In genomic region chrX:36599656-36600055, GRCm38 (mm10) we compare ENCODE assay signal across 7 mouse cellular contexts. TPM values are rescaled to one million over a fixed set of nuclear protein-coding genes. Genes with fewer than 3 reads are reported as not detected.
DNase-seq lines count a peak whose midpoint lies in the region; ATAC-seq and TF ChIP-seq lines count a peak whose summit lies in the region.

No protein-coding gene starts in this region.

- 0 out of 2 replicates have a peak, but pooled peaks cover 3% of the 10 kb centered on the region for H3K4me1 ChIP-seq in embryonic fibroblast, embryonic 13.5 days (ENCODE audit: control insufficient read depth, insufficient read depth, low read length)
- H3K4me1 ChIP-seq in limb, embryonic 14.5 days (ENCODE audit: control insufficient read depth, insufficient read depth, low read length), result no peaks in the 10 kb centered on the region
- H3K4me1 ChIP-seq in stomach, postnatal 0 days (replicated peaks; ENCODE audit: control insufficient read depth, insufficient read depth), result no peaks in the 10 kb centered on the region

- no peaks in the 10 kb centered on the region for H3K27me3 ChIP-seq in limb, embryonic 14.5 days (ENCODE audit: control insufficient read depth, insufficient read depth, low read length)
- H3K27me3 ChIP-seq in stomach, postnatal 0 days (ENCODE audit: control insufficient read depth, insufficient read depth, low read length), result no peaks in the 10 kb centered on the region

- H3K4me3 ChIP-seq in embryonic fibroblast, embryonic 13.5 days (ENCODE audit: insufficient read depth, low read length), result peak overlapping the region; percentile 82
- peak overlapping the region; percentile 61 for H3K4me3 ChIP-seq in limb, embryonic 14.5 days (replicated peaks; ENCODE audit: low read length)
- peak overlapping the region; percentile 65; the same call in 1 of the 2 replicates for H3K4me3 ChIP-seq in stomach, postnatal 0 days (ENCODE audit: low read depth, low read length)

- 34% methylated on average over 3 of the region's 3 CpGs for WGBS in limb, embryonic 14.5 days
- WGBS in stomach, postnatal 0 days, result 43% methylated on average over 3 of the region's 3 CpGs

- peak overlapping the region; percentile 78 for H3K27ac ChIP-seq in embryonic fibroblast, embryonic 13.5 days (ENCODE audit: insufficient read depth, low read length)
- H3K27ac ChIP-seq in limb, embryonic 14.5 days (replicated peaks; ENCODE audit: low read depth, low read length), result no peak overlapping the region
- no peak overlapping the region for H3K27ac ChIP-seq in stomach, postnatal 0 days (replicated peaks)

- no peak for TF ChIP-seq EP300 in stomach, postnatal 0 days (optimal IDR thresholded peaks at IDR 0.05)

- peak overlapping the region; percentile 52 for H3K4me2 ChIP-seq in limb, embryonic 14.5 days (replicated peaks; ENCODE audit: low read depth, low read length, severe bottlenecking)
- peak overlapping the region; percentile 57 for H3K4me2 ChIP-seq in stomach, postnatal 0 days (replicated peaks; ENCODE audit: low read depth)

- no peak for ATAC-seq in limb, embryonic 14.5 days (ENCODE audit: low FRiP score, low read depth)
- no peak for ATAC-seq in stomach, postnatal 0 days (ENCODE audit: low FRiP score, low TSS enrichment)
- ATAC-seq in erythroid progenitor cell, adult 5-6 weeks (replicated peaks; ENCODE audit: low FRiP score, poor library complexity, severe bottlenecking), result no peak

- peak; percentile 27 for DNase-seq in retina, postnatal 1 day
- no peak for DNase-seq in retina, embryonic 14.5 days (ENCODE audit: low spot score)
- DNase-seq in limb, embryonic 14.5 days (ENCODE audit: low spot score), result peak; percentile 55
- DNase-seq in stomach, postnatal 0 days (ENCODE audit: low spot score), result no peak
- no peak for DNase-seq in ovary, adult 18-20 months (ENCODE audit: low spot score)

- no peaks in the 10 kb centered on the region for H3K9me3 ChIP-seq in limb, embryonic 14.5 days (ENCODE audit: control insufficient read depth, low read length)
- H3K9me3 ChIP-seq in stomach, postnatal 0 days (ENCODE audit: control insufficient read depth, low read length), result no peaks in the 10 kb centered on the region

- peaks cover 13% of the 10 kb centered on the region for H3K36me3 ChIP-seq in limb, embryonic 14.5 days (ENCODE audit: control insufficient read depth, insufficient read depth, low read length)
- H3K36me3 ChIP-seq in stomach, postnatal 0 days (ENCODE audit: control insufficient read depth, insufficient read depth, low read length), result no peaks in the 10 kb centered on the region

- no peak for TF ChIP-seq CTCF in embryonic fibroblast, embryonic 13.5 days (IDR thresholded peaks at IDR 0.05; ENCODE audit: borderline replicate concordance, insufficient read depth, low read length)
- TF ChIP-seq CTCF in stomach, postnatal 0 days (IDR thresholded peaks at IDR 0.05; ENCODE audit: low read depth), result no peak

- no peak for TF ChIP-seq POLR2A in embryonic fibroblast, embryonic 13.5 days (IDR thresholded peaks at IDR 0.05; ENCODE audit: low read depth, low read length)
- TF ChIP-seq POLR2A in limb, embryonic 14.5 days (IDR thresholded peaks at IDR 0.05; ENCODE audit: borderline replicate concordance, extremely low read depth, insufficient read depth, insufficient read length), result no peak

- H3K9ac ChIP-seq in limb, embryonic 14.5 days (ENCODE audit: low read depth, low read length, severe bottlenecking), result peak overlapping the region; percentile 68; the same call in 1 of the 2 replicates
- H3K9ac ChIP-seq in stomach, postnatal 0 days (ENCODE audit: low read length), result 0 out of 2 replicates have a peak overlapping the region, but pooled peaks have one; percentile 4

RNA-seq across cellular contexts. Expression of gene Pgrmc1, which starts 1.6 kb away (rescaled TPM):
- polyA plus RNA-seq in embryonic fibroblast, embryonic 13.5 days (2011; ENCODE audit: insufficient read length, low read depth, missing spikeins), result 200 and 205 TPM in 2 replicates
- polyA plus RNA-seq in limb, embryonic 14.5 days (2012; rRNA removed), result 136 and 167 TPM in 2 replicates
- polyA plus RNA-seq in limb, embryonic 14.5 days (2014; fragmentation: Nextera tagmentation; extraction: Ambion mirVana), result 296 and 314 TPM in 2 replicates
- polyA plus RNA-seq in stomach, postnatal 0 days (2015; fragmentation: Nextera tagmentation; extraction: Ambion mirVana), result 240 and 247 TPM in 2 replicates
- total RNA-seq in erythroid progenitor cell, adult 5-6 weeks (2015; ENCODE audit: low replicate concordance), result 21.3 and 26.8 TPM in 2 replicates
- 15.7 and 20.7 TPM in 2 replicates for total RNA-seq in erythroid progenitor cell, adult 5-6 weeks (2017; ENCODE audit: low replicate concordance)

RNA-seq across cellular contexts. Expression of gene Akap17b, which starts 45.5 kb away (rescaled TPM):
- polyA plus RNA-seq in embryonic fibroblast, embryonic 13.5 days (2011; ENCODE audit: insufficient read length, low read depth, missing spikeins), result 3.9 and 4.2 TPM in 2 replicates
- 3.3 and 4.1 TPM in 2 replicates for polyA plus RNA-seq in limb, embryonic 14.5 days (2012; rRNA removed)
- polyA plus RNA-seq in limb, embryonic 14.5 days (2014; fragmentation: Nextera tagmentation; extraction: Ambion mirVana), result 4.4 and 4.5 TPM in 2 replicates
- 0.97 and 1.2 TPM in 2 replicates for polyA plus RNA-seq in stomach, postnatal 0 days (2015; fragmentation: Nextera tagmentation; extraction: Ambion mirVana)
- 0.36 TPM in 1 of 2 replicates, not detected in the other for total RNA-seq in erythroid progenitor cell, adult 5-6 weeks (2015; ENCODE audit: low replicate concordance)
- total RNA-seq in erythroid progenitor cell, adult 5-6 weeks (2017; ENCODE audit: low replicate concordance), result 0.26 TPM in 1 of 2 replicates, not detected in the other

Comparison
In these comparisons a context has a peak if more than half of its experiments do, and no peak if none do; other contexts are left out.
1. DNase-seq: peak in retina, postnatal 1 day (single experiment) and limb, embryonic 14.5 days (single experiment); none in retina, embryonic 14.5 days (single experiment), stomach, postnatal 0 days (single experiment) and ovary, adult 18-20 months (single experiment).
2. Peak in every context shown above with its lines, with median percentiles within 50 percentile points of each other: H3K4me3 ChIP-seq.